Mouse (Mus musculus) G1E (cell line): ENCODE data around the gene Pan3.
A peak's percentile ranks its signal among the peaks of the same experiment; 100 is the strongest.

ENCODE experiments used
- CTCF ChIP-seq: IDR thresholded peaks from 2 replicates; pipeline ENCODE4 v1.5.1; 2012; ENCODE audit warnings: low read depth, low read length, inconsistent platforms, mixed read lengths
- GATA1 ChIP-seq: IDR thresholded peaks from 2 replicates; pipeline ENCODE4 v1.6.1; 2012; ENCODE audit warnings: borderline replicate concordance, low read length, inconsistent platforms, mixed read lengths
- GATA2 ChIP-seq: IDR thresholded peaks from 2 replicates; pipeline ENCODE4 v1.6.1; 2012; ENCODE audit warnings: low read depth, low read length, inconsistent platforms, borderline replicate concordance
- POLR2AphosphoS5 ChIP-seq: IDR thresholded peaks from 2 replicates; pipeline ENCODE4 v1.6.1; 2012; ENCODE audit warnings: low read depth, low read length, inconsistent platforms; ENCODE audit not compliant: insufficient replicate concordance
- TAL1 ChIP-seq: conservative IDR thresholded peaks from 2 replicates; pipeline ENCODE4 v1.6.1; 2012; ENCODE audit warnings: low read depth, low read length, inconsistent platforms, mixed read lengths

DNA sequence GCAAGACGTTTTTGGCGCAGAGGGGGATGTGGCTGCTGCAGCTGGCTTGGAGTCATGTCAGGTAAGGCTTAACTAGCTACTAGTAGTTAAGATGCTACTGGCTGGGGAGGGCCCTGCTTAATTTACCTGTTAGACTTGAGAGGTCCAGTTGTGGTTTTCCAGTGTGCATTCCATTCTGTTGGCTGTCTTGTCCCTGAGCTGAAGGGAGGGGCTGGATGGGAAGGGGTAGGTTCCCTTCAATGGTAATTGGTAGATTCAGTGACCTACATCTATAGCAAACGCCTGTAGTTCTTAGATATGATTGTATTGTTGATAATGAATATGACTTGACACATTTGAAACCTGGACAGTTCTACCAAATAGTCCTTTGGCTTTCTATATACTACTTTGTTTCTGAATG is 62.5 kb downstream of the Pan3 start:
- no peak for TF ChIP-seq CTCF
- TF ChIP-seq GATA1: no peak
- TF ChIP-seq GATA2: no peak
- peak; percentile 47; the same call in 1 of the 2 replicates for TF ChIP-seq TAL1
- TF ChIP-seq POLR2AphosphoS5: no peak
